ENCODE assay signal across 19 mouse cellular contexts in genomic region chr12:102342147-102342546, GRCm38 (mm10). TPM values are rescaled to one million over a fixed set of nuclear protein-coding genes. Genes with fewer than 3 reads are reported as not detected.
DNase-seq lines count a peak whose midpoint lies in the region.
"Had no signal": no experiment of that assay in that cellular context is flagged by ENCODE, and none has a peak within 500 bp of the region (broad histone marks: within the 10 kb centered on the region; RNA-seq: fewer than 3 reads in every experiment).

No protein-coding gene starts in this region.

- DNase-seq in heart, embryonic 10.5 days (ENCODE audit: low spot score), result no peak
- DNase-seq in heart, postnatal 14 days, result no peak
- DNase-seq in lung, postnatal 36 days, result peak; percentile 54
- no peak for DNase-seq in lung, postnatal 14 days
- DNase-seq: adrenal gland, adult 2 months; adrenal gland, postnatal 10 days; adrenal gland, postnatal 25 days; cerebellum, adult 11 months; cerebellum, adult 18-20 months; cerebellum, adult 8-10 months; cerebellum, adult 9-11 months; cerebellum, postnatal 14 days; cerebellum, postnatal 36 days; embryo, embryonic 11 days had no signal

- no peaks in the 10 kb centered on the region for H3K9me3 ChIP-seq in heart, embryonic 10.5 days
- H3K9me3 ChIP-seq: embryonic facial prominence, embryonic 13.5 days; embryonic facial prominence, embryonic 15.5 days; forebrain, embryonic 10.5 days; forebrain, embryonic 12.5 days had no signal

- peaks cover 40% of the 10 kb centered on the region for H3K4me1 ChIP-seq in heart, embryonic 10.5 days
- H3K4me1 ChIP-seq: forebrain, embryonic 12.5 days had no signal

- H3K27me3 ChIP-seq in heart, embryonic 10.5 days (ENCODE audit: insufficient read depth, poor library complexity, severe bottlenecking), result no peaks in the 10 kb centered on the region
- H3K27me3 ChIP-seq: embryonic facial prominence, embryonic 13.5 days; embryonic facial prominence, embryonic 15.5 days; forebrain, embryonic 12.5 days had no signal

- H3K4me3 ChIP-seq in heart, embryonic 10.5 days, result no peak overlapping the region
- H3K4me3 ChIP-seq: embryonic facial prominence, embryonic 13.5 days; embryonic facial prominence, embryonic 15.5 days; erythroblast, embryonic 14.5 days; forebrain, embryonic 10.5 days; forebrain, embryonic 12.5 days had no signal

- intact Hi-C loops in heart, postnatal 14 days (cut with DNase I), result loop anchor here (2.0 kb wide), 1 partner anchor 83 kb away; no protein-coding TSS in a partner anchor

- 50% methylated on average over 2 of the region's 2 CpGs for WGBS in heart, embryonic 10.5 days

- peak overlapping the region; percentile 52; the same call in 1 of the 2 replicates for H3K27ac ChIP-seq in heart, embryonic 10.5 days
- H3K27ac ChIP-seq: embryonic facial prominence, embryonic 13.5 days; embryonic facial prominence, embryonic 15.5 days; forebrain, embryonic 10.5 days; forebrain, embryonic 12.5 days had no signal

- H3K36me3 ChIP-seq in heart, embryonic 10.5 days, result no peaks in the 10 kb centered on the region
- H3K36me3 ChIP-seq: embryonic facial prominence, embryonic 13.5 days; embryonic facial prominence, embryonic 15.5 days; forebrain, embryonic 10.5 days; forebrain, embryonic 12.5 days had no signal

RNA-seq across cellular contexts. Expression of gene Rin3, which starts 59.3 kb away (rescaled TPM):
- polyA plus RNA-seq in heart, embryonic 10.5 days (2016; fragmentation: Nextera tagmentation; extraction: Ambion mirVana), result 8.9 and 9.0 TPM in 2 replicates
- 10 to 100 TPM; 23.1 to 26.1 TPM for total RNA-seq in heart, postnatal 14 days (2021)
